Mouse (Mus musculus): ENCODE measurements around the gene Sdk1. TPM values are rescaled to one million over a fixed set of nuclear protein-coding genes. Genes with fewer than 3 reads are reported as not detected.

Gene Sdk1
- polyA plus RNA-seq, 2 experiments from 2014 or later, result not detected

DNA sequence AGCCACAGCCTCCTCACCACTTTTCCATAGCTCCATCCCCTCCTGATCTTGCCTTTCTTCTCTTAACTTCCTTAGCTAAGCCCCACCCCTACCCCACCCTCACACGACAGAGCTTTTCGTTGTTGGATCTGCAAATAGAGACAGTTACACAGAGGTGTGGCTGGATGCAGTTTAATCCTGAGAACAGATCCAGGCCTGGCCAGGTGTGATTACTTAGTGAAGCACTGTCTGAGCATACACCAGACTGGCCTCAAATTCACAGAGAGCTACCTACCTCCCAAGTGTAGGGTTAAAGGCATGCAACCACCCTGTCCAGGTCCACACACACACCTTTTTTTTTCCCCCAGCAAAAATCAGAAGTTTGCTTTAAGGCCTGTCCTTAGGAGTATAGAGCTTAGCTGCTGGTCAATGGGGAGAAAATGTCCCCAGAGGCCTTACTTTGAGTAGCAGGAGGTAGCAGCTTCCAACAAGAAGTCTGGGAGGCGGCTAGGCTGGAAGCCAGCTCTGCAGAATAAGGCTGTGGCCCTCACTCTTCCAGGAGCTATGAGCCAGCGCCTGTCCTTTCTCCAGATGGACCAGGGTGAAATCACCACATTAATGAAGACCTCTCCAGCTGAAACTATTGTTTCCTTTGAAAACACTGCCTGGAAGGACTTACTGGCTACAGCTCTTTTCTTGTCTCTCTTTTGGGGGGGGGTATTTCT lies 781.7 kb downstream of the Sdk1 start:
- ATAC-seq, result no peak

DNA sequence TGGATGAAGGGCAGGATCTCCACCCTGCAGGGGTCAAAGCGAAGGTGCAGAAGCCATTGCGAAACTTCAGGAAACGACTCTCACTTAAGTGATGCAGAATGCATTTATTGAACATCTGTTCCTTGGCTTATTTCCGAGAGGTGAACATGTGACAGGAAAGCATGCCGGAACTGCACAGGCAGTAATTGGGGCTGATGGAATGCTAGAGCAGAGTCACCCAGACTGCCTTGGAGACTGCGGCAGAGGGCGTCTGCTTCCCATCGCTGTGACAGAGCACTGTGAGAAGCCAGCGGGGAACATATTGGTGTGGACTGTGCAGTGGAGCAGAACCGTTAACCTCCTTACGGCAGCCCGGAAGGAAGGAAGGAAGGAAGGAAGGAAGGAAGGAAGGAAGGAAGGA lies 783.2 kb downstream of the Sdk1 start:
- no peak for ATAC-seq

DNA sequence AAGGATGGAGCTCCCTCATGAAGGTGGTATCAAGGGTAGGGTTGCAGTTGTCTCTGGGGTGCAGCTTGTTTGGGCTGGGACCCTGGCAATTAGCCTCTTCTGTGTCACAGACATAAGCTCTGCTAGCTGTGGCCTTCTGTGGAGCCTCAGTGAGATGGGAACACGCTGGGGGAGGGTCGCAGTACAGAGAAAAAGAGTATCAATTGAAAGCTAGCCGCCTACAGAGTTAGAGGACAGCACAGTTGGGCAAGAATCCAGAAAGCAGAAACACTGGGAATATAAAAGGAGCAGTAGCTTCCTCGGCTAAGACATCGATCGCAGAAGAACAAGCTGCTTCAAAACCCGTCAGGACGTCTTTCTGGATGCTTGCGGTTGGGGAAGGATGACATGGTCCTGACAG lies 795.2 kb downstream of the Sdk1 start:
- ATAC-seq, result no peak

GRCm38 (mm10) chr5:142039236-142039635 lies 797.9 kb downstream of the Sdk1 start:
- ATAC-seq, result no peak

- peak; percentile 89 for ATAC-seq
Measured at GRCm38 (mm10) chr5:142039891-142040530, 798.7 kb downstream of the Sdk1 start.

- ATAC-seq, result no peak
Measured at GRCm38 (mm10) chr5:142041226-142041802, 800.0 kb downstream of the Sdk1 start.

- ATAC-seq, result no peak
Measured at GRCm38 (mm10) chr5:142061781-142062180, 820.5 kb downstream of the Sdk1 start.

DNA sequence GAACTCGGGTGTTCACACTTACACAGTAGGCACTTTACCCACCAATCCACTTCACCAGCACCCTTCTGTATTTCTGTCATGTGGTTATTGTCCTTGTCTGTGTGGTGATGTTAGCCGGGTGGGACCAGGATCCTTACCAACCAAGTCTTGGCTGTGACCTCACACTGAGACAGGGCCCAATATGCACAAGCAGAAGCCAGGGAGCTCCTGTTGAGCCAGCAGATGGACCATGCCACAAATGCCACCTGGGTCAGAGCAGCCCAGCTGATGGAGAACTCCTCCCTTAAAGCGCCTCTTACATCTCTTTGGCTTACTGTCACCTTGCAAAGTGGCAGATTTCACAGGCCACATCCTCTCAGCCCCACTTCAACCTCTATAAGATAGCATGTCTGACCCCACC lies 830.0 kb downstream of the Sdk1 start:
- no peak for ATAC-seq

DNA sequence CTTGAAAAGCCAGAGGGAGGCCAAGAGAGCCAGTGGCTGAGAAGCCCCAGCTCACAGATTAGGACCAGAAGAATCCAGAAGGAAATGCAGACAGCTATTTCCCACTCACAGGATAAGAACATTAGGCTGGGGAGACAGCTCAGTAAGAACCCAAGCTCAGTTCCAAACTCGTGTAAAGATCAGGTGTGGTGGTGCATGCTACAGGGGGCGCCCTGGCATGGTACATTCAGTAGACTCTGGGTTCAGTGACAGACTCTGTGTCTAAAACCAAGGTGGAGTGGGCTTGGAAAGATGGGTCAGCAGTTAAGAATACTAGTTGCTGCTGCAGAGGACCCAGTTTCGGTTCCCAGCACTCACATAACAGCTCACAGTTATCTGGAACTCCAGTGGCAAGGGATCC lies 832.6 kb downstream of the Sdk1 start:
- no peak for ATAC-seq

DNA sequence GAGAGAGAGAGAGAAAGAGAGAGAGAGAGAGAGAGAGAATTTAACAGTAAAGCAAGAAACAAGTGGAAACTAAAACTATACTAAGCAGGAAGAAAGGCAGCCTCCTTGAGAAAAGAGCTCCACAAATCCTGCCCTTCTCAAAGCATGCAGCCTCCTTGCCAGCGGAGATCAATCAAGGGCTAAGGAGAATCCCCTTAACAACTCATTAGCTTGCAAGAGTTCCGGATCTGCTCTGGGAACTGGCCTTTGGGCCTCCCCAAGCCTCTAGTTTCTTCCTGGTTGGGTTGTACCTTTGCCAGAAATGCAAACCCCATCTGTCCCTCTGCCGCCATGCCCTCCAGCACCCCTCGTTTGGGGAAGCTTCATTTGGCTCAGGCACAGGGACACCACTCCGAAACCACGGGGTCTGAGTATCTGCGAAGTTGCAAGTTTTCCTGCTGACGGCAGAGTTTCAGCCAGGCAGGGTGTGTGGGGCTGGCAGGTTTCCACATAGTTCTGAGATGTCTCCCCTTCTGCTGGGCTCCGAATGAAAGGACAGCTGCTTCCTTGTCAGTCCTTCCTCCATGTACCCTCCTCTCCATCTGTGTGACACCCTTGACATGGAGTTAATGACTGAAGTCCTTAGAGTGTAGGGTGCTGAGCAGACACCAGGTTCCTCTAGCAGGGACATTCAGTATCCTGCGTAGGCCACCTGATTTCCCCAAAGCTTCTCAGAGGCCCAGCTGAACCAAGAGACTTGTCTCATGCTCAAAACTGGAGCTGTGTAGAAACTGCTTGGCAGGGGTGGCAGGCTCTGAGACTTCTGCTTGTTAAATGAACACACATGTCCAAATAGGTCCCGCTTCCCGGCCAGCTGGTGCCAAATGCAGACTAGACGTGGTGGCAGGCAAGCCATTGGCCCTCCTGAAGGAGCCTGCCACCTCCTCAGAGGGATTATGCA lies 833.5 kb downstream of the Sdk1 start:
- no peak for ATAC-seq

DNA sequence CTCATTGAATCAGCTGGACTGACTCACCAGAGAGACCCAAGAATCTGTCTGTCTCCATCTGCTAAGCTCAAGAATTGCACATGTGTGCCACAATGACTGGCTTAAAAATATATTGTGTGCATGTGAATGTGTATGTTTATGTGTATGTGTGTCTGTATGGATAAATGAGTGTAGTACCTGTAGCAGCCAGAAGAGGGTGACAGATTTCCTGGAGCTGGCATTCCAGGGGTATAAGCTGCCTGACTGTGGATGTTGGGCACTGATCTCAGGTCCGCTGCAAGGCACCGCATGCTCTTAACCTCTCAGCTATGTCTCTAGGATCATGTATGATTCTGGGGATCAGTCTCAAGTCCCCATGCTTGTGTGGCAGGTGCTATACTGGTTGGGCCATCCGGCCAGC lies 839.4 kb downstream of the Sdk1 start:
- ATAC-seq, result no peak

GRCm38 (mm10) chr5:142081076-142081475 lies 839.8 kb downstream of the Sdk1 start:
- ATAC-seq, result no peak

DNA sequence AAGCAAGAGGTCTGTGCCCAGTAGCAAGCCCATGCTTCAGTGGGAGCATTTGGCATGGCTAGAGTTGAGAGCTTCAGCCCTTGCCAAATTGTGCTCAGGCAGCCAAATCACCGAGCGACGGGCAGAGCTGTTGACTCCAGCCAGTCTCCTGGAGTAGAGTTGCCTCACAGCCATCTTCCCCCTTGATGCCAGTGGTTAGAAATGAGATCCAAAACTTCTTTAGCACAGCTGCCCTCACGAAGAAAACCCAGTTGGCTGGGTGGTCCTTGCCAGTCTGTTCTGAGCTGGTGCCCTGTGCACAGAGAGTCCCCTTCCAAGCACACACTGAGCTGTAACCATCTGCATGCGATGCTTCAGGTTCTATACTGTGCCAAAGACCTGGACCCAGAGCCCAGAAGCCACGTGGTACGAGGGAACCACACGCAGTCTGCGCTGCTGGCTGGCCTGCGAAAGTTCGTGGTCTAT lies 855.1 kb downstream of the Sdk1 start:
- no peak for ATAC-seq

DNA sequence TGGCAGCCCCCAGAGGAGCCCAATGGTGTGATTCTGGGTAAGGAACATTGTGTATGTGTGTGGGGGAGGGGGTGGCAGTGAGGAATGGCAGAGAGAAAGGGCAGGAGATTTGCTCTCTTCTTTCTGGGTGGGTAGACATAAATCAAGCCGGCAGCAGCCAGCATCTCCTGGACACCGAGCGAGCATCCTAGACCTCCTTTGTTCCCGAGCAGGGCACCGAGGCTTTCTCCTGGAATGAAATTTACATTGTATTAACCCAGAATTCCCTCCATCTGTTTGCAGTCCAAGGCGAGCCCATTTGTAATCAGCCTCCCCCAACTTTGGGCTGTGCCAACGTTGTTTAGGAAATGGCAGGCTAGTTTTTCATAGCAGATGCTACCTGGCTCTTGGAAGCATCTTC lies 858.9 kb downstream of the Sdk1 start:
- no peak for ATAC-seq

- ATAC-seq, result no peak
Measured at GRCm38 (mm10) chr5:142107434-142107833, 866.1 kb downstream of the Sdk1 start.

GRCm38 (mm10) chr5:142111989-142112388 lies 870.7 kb downstream of the Sdk1 start:
- ATAC-seq, result no peak

DNA sequence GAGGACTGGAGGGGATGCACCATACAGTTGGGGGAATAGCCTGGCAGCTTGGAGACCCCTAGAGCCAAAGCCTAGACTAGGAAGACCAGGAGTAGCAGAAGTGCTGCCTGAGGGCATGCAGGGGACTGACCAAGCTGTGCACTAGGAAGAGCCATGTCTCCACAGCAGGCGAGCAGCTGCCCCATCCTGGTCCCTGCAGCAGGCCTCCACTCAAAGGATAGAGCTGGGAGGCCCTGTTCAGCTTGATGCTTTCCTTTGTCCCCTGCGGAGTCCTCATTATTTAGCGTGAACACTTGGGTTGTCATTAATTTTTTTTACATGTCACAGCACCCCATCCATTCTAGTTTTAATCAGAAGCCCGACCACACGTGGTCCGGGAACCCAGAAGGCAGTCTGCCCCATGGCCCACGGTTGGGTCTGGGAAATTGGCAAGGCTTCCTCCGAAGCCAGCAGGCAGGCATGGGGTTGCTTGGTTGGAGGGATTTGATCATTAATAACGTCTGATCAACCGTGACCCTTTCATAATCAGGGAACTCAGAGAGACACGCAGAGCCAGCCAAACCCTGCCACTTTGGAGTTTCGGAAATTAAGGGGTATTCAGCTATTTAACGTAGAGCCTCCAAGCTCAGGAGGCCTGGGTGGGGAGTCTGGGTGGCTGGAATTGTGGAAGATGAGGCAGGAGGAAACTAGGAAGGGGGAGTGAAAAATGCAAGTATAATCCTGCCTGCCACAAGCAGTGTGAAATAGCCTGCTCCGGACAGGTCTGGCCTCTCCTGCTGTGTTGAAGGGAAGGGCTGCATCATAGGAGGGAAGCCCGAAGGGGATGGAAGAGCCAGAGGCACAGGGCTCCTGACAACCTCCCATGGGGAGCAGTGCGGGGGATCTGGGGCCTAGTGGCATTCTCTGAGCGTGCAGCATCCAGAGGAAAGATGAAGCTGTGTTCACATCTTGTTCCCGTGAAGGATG lies 872.2 kb downstream of the Sdk1 start:
- no peak for ATAC-seq

GRCm38 (mm10) chr5:142127779-142128178 lies 886.5 kb downstream of the Sdk1 start:
- no peak for ATAC-seq

- no peak for ATAC-seq
Measured at GRCm38 (mm10) chr5:142128181-142128611, 886.9 kb downstream of the Sdk1 start.

GRCm38 (mm10) chr5:142130004-142130403 lies 888.7 kb downstream of the Sdk1 start:
- no peak for ATAC-seq

DNA sequence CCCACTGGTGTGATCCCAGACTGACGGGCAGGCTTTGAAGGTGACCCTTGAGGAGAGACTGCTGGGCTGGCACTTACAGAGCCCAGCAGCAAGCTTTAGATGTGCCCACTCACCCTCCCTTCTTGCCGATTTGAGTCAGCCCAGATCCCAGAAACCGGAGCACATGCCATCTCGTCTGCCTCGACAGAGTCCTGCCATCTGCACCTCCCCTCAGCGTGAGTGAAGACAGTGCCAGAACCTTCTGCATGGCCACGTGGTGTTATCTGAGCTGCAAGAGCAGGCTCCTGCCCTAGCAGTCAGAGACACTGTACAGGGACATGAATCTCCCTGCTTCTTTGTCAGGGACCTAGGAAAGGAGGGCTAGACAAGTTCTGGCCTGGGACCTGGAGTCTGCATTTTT lies 898.7 kb downstream of the Sdk1 start:
- ATAC-seq, result no peak

- ATAC-seq, result no peak
Measured at GRCm38 (mm10) chr5:142149594-142149993, 908.3 kb downstream of the Sdk1 start.

All from CD4-positive, CD25-positive, alpha-beta regulatory T cell, adult 4 months (primary cell).